Mouse (Mus musculus) lung, postnatal 4 days (tissue): ENCODE measurements around the gene Igf1r.

ENCODE experiments used
- DNase-seq, 2 experiments: peaks; one replicate each; pipeline ENCODE4 v3.0.0; 2021

Gene Igf1r

DNA sequence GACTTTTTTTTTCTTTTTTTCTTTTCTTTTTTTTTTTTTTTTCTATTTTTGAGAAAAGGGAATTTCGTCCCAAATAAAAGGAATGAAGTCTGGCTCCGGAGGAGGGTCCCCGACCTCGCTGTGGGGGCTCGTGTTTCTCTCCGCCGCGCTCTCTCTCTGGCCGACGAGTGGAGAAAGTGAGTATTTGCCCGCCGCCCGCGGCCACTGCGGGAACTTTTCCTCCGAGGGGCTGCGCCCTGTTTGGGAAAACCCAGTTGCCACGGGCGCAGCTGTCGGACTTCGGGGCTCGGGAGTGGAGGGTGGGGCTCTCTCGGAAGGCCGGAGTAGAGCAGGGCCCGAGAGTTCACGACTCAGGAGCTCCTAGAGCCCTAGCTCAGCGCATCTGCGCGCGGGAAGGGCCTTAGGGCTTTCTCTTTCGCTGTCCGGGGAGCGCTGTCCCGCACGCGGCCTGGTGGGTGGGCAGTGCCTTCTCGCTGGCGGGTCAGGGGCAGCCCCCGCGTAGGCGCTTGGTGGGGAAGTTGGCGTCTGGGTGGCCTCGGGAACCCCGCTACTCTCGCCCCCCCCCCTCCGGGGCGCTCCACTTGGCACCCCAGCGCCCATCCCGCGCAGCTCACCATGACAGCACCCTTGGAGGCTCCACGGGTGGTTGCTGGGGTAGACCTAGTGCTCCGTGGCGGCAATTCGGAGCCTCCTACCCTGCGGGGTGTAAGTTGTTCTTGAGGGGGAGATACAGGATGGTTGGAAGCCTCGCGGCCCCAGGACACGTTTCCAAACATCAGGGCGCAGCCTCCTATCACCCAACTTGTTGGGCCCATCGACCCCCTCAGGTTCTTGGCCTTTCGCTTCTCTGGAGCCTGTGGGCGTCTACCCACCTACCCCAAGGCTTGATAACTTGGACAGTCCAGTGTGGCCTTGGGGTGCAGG is at the start of gene Igf1r:
Gene Igf1r (plus strand): TSS at position 51 of the 924 bp plus-strand sequence.
- DNase-seq = peak; percentile 69 to 75

DNA sequence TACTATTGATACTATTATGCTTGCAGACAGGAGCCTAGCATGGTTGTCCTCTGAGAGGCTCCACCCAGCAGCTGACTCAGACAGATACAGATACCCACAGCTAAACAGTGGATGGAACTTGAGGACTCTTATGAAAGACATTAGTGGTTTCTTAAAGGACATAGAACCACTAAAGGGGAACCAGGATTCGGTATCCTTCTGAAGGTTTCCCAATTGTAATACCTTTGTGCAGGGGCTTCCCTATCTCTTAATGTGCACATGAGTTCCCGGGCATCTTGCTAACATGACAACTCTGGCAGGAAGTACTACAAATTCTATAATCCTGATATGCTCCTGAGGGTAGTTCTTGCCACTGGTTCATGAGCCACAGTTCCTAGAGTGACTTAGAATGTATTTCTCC is 46.3 kb upstream of the Igf1r start:
- DNase-seq = no peak

DNA sequence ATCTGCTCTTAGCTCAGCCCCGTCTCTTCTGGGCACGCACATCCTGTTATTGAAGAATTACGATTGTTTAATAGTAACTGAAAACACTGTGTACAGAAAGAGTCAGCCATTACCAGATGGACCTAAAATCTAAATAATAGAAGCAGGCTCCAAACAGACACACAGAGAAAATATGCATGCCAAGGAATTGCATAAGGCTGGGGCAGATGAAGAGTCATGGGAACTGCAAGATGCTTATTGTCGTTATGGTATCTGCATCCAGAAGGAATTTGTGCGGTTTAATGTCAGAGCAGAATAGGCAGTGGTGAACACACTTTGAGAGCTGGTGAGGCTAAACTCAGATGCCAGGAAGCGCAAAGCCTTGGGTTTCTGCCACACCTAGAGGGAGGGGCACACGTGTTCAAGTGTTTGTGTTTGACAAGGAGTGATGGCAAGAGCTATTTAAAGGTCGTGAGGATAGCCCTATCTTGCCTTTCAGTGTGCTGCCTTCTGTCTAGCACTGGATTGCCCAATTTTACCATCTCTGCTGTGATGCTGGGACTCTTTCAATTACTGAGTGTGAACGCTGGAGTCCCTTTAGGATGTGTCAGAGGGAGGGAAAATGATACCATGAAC is 44.7 kb upstream of the Igf1r start:
- DNase-seq = no peak

DNA sequence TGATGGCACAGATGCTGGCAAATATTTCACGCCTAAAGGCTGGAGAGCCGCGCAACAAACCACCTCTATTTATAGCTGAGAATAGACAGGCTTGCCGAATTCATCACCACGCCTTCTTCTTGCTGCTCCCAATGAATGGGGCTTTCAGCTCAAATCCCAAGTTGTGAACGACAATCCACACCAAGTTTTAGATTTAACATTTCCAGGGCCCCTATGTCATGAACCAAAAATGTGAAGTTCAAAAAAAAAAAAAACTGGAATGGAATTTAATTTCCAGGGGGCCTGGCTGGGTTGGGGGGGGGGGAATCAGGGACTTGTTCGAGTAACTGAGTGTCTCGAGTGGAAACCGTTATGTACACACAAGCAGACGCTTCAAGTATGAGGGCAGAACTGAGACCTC is 42.1 kb upstream of the Igf1r start:
- DNase-seq = peak in 1 of 2 experiments; percentile 26

DNA sequence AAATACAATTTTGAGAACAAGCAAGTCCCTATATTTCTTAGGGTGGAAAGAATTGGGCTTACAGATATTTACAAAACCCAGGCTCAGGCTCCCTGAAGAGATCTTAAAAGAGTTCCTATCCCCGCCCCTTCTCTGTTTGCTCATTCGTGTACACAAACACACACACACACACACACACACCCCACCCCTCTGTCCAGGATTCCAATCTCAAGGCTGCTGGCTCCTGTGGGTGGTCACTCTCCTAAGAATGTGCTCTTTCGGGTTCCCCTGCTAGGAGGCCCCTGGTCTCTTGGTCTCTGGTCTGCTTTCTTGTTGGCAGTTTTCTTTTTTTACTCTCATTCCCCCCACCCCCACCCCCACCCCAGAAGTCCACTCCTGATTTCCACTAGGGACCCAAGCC is 41.7 kb upstream of the Igf1r start:
- DNase-seq = peak; percentile 54 to 57

DNA sequence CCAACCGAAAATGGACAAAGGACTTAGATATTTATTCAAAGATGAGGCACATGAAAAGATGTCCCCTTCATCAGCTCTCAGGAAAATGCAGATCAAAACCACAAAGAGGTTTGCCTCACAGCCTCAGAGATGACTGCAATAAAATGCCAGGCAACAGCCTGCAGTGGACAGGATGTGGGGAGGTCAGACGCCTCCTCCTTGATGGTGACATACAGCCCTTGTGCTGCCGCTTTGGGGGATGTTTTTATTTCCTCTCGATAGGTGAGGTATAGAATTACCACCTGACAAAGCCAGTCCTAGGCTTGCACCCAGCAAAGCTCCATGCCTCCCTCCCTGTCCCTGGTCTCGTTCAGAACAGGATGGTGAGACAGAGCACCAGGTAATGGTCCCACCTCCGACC is 40.8 kb upstream of the Igf1r start:
- no peak for DNase-seq

DNA sequence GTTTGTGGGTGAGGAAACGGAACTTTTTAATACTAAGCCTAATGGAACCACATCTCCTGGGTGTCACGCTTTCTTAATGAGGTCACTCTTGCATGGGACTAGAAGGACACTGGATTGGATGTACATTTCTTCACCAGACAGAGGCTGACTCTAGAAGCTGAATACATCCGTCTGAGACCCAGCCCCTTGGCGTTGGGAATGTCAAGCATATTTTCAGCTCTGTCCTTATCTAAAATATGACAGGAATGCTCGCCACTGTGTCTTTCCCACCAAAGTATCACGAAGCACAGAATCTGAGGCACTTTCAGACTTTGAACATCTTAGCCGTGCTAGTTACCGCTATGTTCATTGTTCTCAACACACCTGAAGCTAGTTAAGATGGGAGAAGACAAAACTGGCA is 35.7 kb upstream of the Igf1r start:
- no peak for DNase-seq

DNA sequence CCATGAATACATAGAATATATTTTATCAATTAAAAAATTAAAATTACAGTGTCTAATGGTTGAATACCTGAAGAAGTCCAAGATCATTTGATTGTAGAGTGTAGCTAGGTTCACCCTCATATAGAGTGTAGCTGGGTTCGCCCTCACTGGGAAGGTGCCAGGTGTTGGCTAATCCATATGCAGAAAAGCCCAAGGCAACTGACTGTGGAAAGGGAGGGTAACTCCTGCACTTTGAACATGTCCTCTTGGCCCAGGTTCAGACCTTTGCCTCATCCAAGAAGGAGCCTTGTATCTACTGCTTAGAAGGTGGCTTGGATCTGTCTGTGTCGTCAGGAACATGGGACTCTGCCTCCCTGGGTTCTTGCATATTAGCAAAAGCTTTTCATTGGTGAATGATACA is 34.9 kb upstream of the Igf1r start:
- no peak for DNase-seq

DNA sequence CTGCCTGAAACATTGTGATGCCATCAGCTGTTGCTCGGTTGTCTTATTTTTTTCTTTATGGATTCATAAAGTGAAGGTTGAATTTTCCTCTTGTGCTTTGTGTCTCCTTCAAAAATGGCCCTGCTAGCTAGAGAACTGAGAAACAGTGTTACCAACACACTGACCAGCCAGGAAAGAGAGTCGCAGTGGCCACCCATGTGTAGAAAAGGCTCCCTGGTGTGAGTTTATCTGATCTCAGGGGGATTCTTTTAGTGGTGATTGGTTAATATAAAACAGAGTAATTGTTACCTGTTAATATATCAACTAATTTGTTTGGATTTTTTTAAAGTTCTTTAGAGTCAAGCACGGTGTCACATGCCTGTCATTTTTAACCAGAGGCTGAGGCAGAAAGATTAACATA is 33.2 kb upstream of the Igf1r start:
- no peak for DNase-seq

DNA sequence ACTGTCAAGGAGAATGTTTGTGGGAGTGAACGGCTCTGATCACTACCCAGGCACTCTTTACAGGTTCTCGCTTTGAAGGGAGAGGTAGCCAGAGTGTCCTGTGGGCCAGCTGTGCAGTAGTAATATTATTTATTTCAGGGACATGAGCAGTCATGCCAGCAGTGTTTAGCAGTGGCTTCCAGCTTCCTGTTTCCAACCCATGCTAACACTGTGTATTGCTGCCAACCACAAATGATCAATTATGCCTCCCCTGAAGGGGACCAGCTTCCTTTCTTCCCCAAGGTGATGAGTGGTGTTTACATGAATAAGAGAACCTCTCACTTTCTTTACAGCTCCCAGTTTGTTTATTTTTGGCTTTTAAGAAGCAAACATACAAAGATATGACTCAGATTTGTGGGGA is 28.4 kb upstream of the Igf1r start:
- DNase-seq = no peak

DNA sequence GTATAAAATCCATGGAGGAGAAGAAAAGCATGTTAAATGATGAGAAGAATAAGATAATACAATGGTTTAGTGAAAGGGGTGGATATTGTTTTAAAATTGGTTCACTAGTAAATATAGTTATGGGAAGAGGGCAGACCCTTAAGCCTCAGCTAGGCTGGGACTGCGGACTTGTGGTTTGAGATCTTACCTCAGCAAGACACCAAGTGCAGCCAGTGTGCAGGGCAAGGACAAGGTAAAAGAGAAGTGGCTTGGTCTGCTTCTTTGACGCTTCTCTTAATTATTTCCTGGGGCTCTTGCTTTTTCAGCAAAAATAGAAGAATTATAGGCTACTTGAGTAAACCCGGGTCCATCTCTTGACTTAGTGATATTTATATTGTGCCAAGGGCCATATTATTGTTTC is 22.5 kb upstream of the Igf1r start:
- DNase-seq = no peak

DNA sequence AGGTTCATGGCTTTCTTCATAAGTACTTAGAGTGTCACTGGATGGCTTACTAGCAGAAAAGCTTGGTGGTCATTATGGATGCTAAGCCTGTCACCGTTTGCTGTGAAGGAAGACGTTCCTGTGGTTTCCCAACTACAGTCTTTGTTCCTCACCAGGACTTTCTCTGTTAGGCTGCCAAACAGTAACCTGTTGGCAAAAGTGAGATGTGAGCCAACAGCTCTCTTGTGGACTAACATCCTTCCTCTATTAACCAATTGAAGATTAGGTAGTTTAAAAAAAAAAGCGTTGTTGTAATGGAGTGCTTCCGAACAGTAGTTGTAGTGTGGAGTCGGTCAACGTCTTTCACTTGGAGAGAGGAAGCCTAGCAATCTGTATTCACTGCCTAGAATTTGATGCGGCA is 15.8 kb upstream of the Igf1r start:
- DNase-seq = no peak

DNA sequence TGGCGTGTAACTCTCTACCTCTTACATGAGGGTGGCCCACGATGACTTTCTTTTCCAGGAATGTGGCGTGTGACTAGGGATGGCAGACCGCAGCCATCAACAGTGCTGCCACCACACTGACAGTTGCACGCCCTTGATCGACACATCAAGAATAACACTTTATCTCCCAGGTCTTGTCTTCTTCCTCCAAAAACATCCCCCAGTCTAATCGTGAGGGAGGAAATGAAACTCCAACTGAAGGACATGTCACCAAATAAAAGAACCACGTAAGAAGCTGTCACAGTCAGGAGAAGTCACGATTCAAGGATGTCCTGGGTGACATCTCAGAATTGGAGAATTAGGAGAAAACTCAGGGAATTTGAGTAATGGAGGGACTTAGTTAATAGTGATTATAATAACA is 8.8 kb upstream of the Igf1r start:
- DNase-seq = no peak

DNA sequence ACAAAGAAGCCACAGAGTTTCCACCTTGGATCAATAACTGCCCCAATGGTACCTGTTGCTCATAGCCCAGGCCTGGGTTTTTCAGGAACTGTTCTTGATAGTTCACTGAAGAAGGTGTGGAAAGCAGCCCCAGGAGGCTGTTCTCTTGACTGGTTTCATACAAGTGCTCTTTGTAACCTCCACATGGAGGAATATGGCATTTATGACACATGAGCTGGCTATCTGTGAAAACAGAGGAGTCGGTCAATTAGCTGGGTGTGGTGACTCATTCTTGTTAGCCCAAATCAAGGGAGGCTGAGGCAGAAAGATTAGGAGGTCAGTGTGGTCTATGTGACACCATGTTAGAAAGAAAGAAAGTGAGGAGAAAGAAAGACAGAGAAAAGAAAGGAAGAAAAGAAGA is 5.7 kb upstream of the Igf1r start:
- no peak for DNase-seq

DNA sequence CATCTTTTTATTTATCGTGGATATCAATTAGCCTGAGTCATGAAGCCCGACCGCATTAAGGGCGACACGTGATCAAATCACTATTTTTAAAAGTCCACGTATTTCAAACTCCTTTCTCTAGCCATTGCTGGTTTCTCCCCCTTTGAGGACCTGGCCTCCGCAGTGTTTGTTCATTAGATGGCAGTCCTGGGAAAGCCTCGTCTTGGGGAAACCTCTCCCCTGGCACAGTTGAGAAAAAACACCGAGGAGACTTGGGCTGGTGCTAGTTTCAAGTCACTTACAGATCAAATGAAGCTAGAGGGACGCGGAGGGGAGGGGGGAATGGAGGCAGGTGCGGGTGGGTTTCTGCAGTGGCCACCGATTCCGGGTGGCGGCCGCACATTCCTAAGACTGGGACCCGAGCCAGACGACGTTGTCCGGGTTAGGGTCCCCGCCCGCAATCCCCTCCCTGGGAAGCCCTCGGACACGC is 2.2 kb upstream of the Igf1r start:
- no peak for DNase-seq

DNA sequence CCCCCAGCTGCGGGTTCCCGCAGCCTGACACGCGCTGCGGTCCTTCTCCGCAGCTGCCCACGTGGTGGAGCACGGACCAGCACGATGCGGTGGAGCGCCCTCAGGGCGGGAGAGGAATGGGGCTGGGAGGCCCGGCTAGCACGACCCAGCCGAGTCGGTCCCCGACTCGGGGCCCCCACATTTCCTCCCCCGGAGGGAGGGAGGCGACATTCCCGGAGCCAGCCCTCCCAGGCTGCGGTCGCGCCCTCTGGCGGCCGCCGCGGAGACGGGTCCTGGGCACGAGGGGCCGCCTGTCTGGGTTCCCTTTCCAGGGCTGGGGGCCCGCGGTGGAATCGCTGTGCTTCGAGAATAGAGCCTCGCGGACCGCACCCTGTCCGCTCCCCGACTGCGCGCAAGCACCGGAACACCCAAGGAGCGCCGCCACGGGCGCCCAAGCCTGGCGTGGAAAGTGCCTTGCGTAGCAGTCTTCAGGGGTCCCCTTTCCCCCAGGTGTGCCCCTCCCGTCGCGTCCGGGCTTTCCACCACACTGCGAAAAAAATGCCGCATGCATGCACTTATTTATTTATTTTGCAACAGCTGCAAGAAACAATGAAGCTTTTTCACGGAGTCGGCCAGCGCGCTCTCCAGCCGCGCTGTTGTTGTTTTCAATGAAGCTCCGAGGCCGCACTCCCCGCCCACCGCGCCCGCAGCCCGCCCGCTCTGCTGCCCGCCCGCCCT is 1.7 kb upstream of the Igf1r start:
- DNase-seq = peak; percentile 90 to 92

DNA sequence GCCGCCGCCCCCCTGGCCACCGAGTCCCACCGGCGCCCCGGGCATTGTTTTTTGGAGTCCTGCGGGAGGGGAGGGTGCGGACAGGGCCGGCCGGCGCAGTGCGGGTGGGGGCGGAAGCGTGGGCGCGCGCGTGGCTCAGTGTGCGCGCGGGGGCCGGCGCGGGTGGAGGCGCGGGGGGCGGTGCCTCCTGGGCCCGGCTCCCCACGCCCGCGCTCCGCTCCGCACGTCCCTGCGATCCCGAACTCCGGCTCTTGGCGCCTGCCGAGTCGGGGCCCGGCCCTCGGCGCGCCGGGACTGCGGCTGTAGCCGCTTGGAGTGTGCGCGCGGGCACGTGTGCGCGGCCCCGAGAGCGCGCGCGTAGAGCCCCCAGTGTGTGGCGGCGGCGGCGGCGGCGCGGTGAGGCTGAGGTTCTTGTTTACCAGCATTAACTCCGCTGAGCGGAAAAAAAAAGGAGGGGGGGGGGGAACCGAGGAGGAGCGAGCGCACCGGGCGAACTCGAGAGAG is 1.0 kb upstream of the Igf1r start:
- DNase-seq = peak; percentile 97 to 98

DNA sequence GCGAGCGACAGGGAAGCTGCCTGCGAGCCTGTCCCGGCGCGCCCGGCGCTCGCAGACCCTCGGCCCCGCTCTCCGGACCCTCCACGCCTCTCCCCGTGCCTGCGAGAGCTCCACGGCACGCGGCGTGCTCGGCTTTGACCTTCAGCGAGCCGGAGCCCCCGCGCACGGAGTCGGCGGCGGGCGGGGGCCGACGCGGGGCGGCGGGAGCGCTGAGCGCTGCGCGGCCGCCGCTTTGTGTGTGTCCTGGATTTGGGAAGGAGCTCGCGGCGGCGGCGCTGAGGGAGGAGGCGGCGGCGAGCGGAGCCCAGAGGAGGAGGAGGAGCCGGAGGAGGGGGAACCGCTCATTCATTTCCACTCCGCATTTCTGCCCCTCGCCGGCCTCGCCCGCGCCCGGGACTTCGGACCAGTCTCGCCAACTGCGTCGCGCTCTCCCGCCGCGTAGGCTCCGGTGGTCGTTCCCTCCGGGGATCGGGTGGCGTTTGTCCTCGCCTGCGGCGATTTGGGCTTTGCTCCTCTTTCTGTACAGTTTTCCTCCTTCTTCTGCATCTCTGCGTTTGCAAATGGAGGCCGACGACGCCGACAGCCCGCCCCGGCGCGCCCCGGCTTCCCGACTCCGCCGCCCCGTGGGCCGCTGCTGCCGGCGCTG is 468 bp upstream of the Igf1r start:
- peak; percentile 86 to 91 for DNase-seq

DNA sequence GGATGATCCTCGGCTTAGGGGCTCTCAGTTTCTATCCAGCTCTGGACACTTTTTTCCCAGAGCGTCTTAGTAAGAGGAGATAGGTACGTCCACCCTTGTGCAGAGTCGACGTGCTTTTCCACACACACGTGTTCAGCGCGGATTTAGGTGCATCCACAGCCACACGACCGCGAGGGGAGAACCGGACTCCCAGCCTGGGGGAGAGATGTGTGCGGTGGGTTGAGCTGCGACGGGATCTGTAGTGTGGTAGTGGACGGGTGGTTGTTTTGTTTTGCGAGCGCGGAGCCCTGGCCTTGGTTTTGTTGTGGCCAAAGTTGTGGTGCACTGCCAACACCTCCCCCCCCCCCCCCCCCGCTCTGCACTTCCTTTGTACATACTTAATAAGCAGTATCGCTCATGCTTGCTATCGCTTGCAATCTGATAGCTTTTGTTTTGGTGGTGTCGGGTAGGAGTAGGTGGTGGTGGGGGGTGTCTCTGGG is 1.2 kb downstream of the Igf1r start:
- peak; percentile 27 to 46 for DNase-seq

DNA sequence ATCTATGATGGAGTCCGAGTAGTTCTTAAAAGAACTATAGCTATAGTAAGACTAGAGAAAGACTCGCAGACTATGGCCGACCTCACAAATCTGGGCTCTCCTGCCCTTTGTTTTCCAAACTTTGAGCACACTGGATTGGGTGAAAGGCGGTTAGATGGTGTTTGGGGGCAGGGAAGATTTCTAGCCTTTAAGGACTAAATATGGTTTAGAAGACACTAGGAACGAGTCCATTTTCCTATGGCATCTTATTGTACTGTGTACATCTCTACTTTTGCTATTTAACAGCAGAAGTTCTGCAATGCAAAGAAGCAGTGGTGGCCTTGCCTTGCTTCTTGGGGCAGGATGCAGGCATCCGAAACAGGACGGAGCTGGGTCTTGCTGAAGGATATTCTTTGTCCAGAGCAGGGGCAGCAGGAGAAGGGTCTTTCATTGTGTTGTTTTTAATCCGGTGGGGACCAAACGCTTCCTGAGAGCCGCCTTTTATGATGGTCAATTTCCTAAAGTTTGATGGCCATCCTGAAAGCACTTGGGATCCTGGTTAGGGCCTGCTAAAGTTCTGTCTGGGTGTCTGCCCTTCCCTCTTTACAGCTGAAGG is 2.1 kb downstream of the Igf1r start:
- DNase-seq = no peak

DNA sequence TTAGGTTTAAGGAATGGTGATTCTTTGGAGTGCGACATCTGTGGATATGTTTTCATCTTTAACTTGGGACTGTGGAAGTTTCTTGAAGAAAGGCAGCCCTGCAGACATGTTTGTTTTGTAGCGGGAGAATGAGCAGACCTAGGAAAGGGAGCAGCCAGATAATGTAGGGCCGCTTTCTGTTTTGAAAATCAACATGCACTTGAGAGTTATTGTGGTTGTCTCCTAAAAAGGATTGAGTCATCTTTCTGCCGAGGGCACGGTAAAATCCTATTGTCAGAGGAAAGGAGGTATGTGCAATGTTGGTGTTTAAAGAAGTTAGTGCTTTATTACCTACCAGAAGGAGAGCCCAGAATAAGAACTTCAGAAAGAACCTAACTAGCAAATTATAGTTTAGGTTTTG is 2.6 kb downstream of the Igf1r start:
- DNase-seq = no peak

DNA sequence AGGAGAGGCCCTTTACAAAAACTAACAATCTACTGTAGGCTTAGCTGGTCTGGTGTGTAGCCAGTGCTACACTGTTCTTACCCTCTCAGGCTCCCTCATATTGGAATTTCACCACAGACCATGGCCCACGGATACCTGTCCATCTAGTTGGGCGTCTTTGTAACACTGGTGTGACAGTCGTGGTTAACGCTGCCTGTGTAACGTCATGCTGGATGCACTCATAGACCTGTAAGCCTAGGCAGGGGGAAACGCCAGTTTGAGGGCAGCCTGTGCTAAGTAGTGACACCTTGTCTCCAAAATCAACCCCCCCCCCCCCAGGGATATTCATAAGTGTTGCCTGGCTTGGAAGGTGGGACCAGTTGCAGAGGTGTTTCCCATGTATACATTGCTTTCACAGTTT is 4.7 kb downstream of the Igf1r start:
- no peak for DNase-seq
